In genomic region chr7:145043455-145044149, GRCm38 (mm10) we compare ENCODE assay signal across 18 mouse cellular contexts.
DNase-seq lines count a peak whose midpoint lies in the region; ATAC-seq lines count a peak whose summit lies in the region.
"Had no signal": no experiment of that assay in that cellular context is flagged by ENCODE, and none has a peak within 500 bp of the region (broad histone marks: within the 10 kb centered on the region; RNA-seq: fewer than 3 reads in every experiment).

No protein-coding gene starts in this region.

- ATAC-seq in lung, embryonic 15.5 days (ENCODE audit: borderline replicate concordance, extremely low read depth, low FRiP score, low TSS enrichment) = 0 out of 2 replicates have a peak, but pooled peaks have one; percentile 8
- peak; percentile 70 for ATAC-seq in liver, embryonic 11.5 days (replicated peaks; ENCODE audit: low FRiP score)
- ATAC-seq in stomach, embryonic 15.5 days (ENCODE audit: insufficient read depth, low FRiP score, low read depth) = peak; percentile 47; the same call in 1 of the 2 replicates
- ATAC-seq: inflammation-experienced regulatory T-cells, adult 6 months; midbrain, embryonic 13.5 days had no signal

- H3K27me3 ChIP-seq in lung, embryonic 15.5 days = no peaks in the 10 kb centered on the region
- H3K27me3 ChIP-seq in liver, embryonic 11.5 days (replicated peaks; ENCODE audit: control insufficient read depth, insufficient read depth, low read length) = no peaks in the 10 kb centered on the region
- H3K27me3 ChIP-seq in stomach, embryonic 15.5 days (replicated peaks) = no peaks in the 10 kb centered on the region
- H3K27me3 ChIP-seq: hindbrain, embryonic 12.5 days; midbrain, embryonic 13.5 days; neural tube, embryonic 15.5 days had no signal

- no peak overlapping the region for H3K27ac ChIP-seq in lung, embryonic 15.5 days
- peak overlapping the region; percentile 61 for H3K27ac ChIP-seq in liver, embryonic 11.5 days (ENCODE audit: low read depth, low read length)
- H3K27ac ChIP-seq in stomach, embryonic 15.5 days = no peak overlapping the region
- H3K27ac ChIP-seq: hindbrain, embryonic 12.5 days; macrophage; midbrain, embryonic 13.5 days; neural tube, embryonic 15.5 days had no signal

- H3K9ac ChIP-seq in lung, embryonic 15.5 days = no peak overlapping the region
- H3K9ac ChIP-seq in liver, embryonic 11.5 days (ENCODE audit: low read depth, low read length) = 0 out of 2 replicates have a peak overlapping the region, but pooled peaks have one; percentile 12
- H3K9ac ChIP-seq in stomach, embryonic 15.5 days = no peak overlapping the region
- H3K9ac ChIP-seq: hindbrain, embryonic 12.5 days; midbrain, embryonic 13.5 days; neural tube, embryonic 15.5 days had no signal

- H3K4me3 ChIP-seq in lung, embryonic 15.5 days = no peak overlapping the region
- no peak overlapping the region for H3K4me3 ChIP-seq in liver, embryonic 11.5 days (ENCODE audit: low read depth, low read length)
- no peak overlapping the region for H3K4me3 ChIP-seq in stomach, embryonic 15.5 days (replicated peaks)
- H3K4me3 ChIP-seq: hindbrain, embryonic 12.5 days; midbrain, embryonic 13.5 days; myocyte; neural tube, embryonic 15.5 days had no signal

- peak; percentile 10 for DNase-seq in adrenal gland, postnatal 10 days
- no peak for DNase-seq in adrenal gland, adult 8-10 months
- DNase-seq in lung, postnatal 10 days = no peak
- DNase-seq in liver, embryonic 11.5 days (ENCODE audit: low spot score) = no peak
- DNase-seq in kidney, postnatal 10 days = no peak
- no peak for DNase-seq in layer of hippocampus, postnatal 36 days
- DNase-seq: adrenal gland, postnatal 14 days; cerebellum, adult 18-20 months; gastrocnemius, postnatal 10 days; right cerebral cortex, postnatal 4 days had no signal

- H3K4me2 ChIP-seq in lung, embryonic 15.5 days = no peak overlapping the region
- H3K4me2 ChIP-seq in liver, embryonic 11.5 days = no peak overlapping the region
- H3K4me2 ChIP-seq in stomach, embryonic 15.5 days = no peak overlapping the region
- H3K4me2 ChIP-seq: hindbrain, embryonic 12.5 days; midbrain, embryonic 13.5 days; neural tube, embryonic 15.5 days had no signal

- H3K4me1 ChIP-seq in lung, embryonic 15.5 days = peaks cover 27% of the 10 kb centered on the region
- peaks cover 11% of the 10 kb centered on the region for H3K4me1 ChIP-seq in liver, embryonic 11.5 days (replicated peaks; ENCODE audit: control insufficient read depth, insufficient read depth, low read length)
- no peaks in the 10 kb centered on the region for H3K4me1 ChIP-seq in stomach, embryonic 15.5 days
- H3K4me1 ChIP-seq: midbrain, embryonic 13.5 days; neural tube, embryonic 15.5 days had no signal

- no peaks in the 10 kb centered on the region for H3K36me3 ChIP-seq in lung, embryonic 15.5 days
- H3K36me3 ChIP-seq in liver, embryonic 11.5 days (ENCODE audit: control insufficient read depth, insufficient read depth, low read length) = no peaks in the 10 kb centered on the region
- no peaks in the 10 kb centered on the region for H3K36me3 ChIP-seq in stomach, embryonic 15.5 days
- H3K36me3 ChIP-seq: hindbrain, embryonic 12.5 days; midbrain, embryonic 13.5 days; neural tube, embryonic 15.5 days had no signal

- H3K9me3 ChIP-seq in lung, embryonic 15.5 days = no peaks in the 10 kb centered on the region
- no peaks in the 10 kb centered on the region for H3K9me3 ChIP-seq in liver, embryonic 11.5 days (ENCODE audit: control insufficient read depth, low read length)
- no peaks in the 10 kb centered on the region for H3K9me3 ChIP-seq in stomach, embryonic 15.5 days
- H3K9me3 ChIP-seq: hindbrain, embryonic 12.5 days; midbrain, embryonic 13.5 days; neural tube, embryonic 15.5 days had no signal

- 21% methylated on average over 7 of the region's 7 CpGs for WGBS in lung, embryonic 15.5 days
- WGBS in liver, embryonic 11.5 days = 47% methylated on average over 7 of the region's 7 CpGs
- 27% methylated on average over 7 of the region's 7 CpGs for WGBS in stomach, embryonic 15.5 days

Comparison
In these comparisons a context has a peak if more than half of its experiments do, and no peak if none do; other contexts are left out.
1. ATAC-seq: peak in every context shown above with its lines; median percentile 70 in liver, embryonic 11.5 days; 47 in stomach, embryonic 15.5 days; 8 in lung, embryonic 15.5 days.